Mouse (Mus musculus): ENCODE measurements around the gene Fam102a. TPM values are rescaled to one million over a fixed set of nuclear protein-coding genes. Genes with fewer than 3 reads are reported as not detected.

Gene Fam102a
- polyA plus RNA-seq, 1 experiment from 2014 or later = 5.9 TPM

DNA sequence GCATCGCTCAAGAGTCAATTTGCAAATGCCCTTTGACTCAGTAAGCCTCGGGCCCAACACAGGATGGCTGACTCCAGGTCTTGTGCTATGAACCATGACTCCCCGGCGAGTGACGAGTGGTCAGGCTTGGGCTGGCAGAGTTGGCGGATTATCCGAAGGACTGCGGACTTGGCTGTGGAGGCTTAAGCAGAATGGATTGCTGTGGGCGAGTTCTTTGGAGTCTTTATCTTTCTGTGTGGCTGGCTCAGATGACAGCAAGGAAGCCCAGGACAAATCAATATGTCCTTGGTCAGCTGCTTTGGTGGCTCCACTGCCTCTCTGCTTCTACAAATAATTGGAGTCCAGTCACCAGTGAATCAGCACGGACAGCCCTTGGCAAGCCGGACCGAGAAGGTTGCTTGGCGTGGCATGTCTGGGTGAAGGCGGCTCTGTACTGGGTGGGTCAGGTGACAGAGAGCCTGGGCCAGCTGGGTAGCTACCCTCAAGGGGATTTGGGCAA, 7.6 kb upstream of the Fam102a start:
- no peaks in the 10 kb centered on the region for H3K36me3 ChIP-seq (ENCODE audit: control insufficient read depth, insufficient read depth, low read length)
- H3K27me3 ChIP-seq (ENCODE audit: control insufficient read depth, insufficient read depth, low read depth, low read length) = no peaks in the 10 kb centered on the region
- H3K4me2 ChIP-seq (ENCODE audit: low read length) = no peak overlapping the region
- no peaks in the 10 kb centered on the region for H3K9me3 ChIP-seq (replicated peaks; ENCODE audit: control insufficient read depth, low read length, poor library complexity, severe bottlenecking)
- H3K9ac ChIP-seq (ENCODE audit: low read depth, low read length) = no peak overlapping the region
- no peak overlapping the region for H3K4me3 ChIP-seq (ENCODE audit: low read depth, low read length)
- no peak for ATAC-seq
- H3K27ac ChIP-seq (ENCODE audit: low read length) = no peak overlapping the region
- no peaks in the 10 kb centered on the region for H3K4me1 ChIP-seq (ENCODE audit: control insufficient read depth, insufficient read depth, low read length)
- WGBS = 53% methylated on average over 14 of the region's 14 CpGs

DNA sequence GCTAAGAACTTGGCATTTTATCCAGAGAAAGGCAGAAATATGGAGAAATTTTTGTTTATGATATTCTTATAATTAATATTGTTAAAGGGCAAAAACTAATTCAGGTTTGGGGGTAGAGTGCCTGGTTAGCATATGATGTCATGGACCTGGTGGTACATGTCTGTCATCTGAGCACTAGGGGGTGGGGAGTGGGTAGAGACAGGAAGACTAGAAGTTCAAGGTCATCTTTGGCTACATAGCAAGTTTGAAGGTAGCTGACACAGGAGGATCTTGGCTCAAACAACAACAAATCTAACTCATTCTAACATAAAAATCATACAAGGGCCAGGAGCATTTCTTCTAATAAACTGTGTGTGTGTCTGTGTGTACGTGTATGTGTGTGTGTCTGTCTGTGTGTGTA, 6.8 kb upstream of the Fam102a start:
- 82% methylated on average over 1 of the region's 1 CpGs for WGBS
- Histone ChIP-seq H3K36me3 (ENCODE audit: control insufficient read depth, insufficient read depth, low read length) (no peaks in the 10 kb centered on the region), H3K27me3 (ENCODE audit: control insufficient read depth, insufficient read depth, low read depth, low read length) (no peaks in the 10 kb centered on the region)

DNA sequence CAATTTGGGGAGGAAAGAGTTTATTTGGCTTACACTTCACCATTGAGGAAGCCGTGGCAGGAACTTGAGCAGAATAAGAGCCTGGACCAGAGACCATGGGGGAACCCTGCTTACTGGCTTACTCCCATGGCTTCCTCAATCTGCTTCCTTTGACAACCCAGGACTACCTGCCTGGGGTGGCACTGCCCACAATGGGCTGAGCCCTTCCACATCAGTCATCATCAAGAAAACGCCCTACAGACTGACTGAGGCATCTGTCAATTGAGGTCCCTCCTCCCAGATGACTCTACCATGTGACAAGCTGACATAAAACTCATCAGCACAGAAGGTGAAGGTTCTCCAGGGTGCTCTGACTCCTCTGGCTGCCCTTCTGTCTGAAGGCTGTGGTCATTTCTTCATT, 4.7 kb upstream of the Fam102a start:
- H3K9ac ChIP-seq (ENCODE audit: low read depth, low read length) = no peak overlapping the region
- H3K4me2 ChIP-seq (ENCODE audit: low read length) = no peak overlapping the region
- ATAC-seq = no peak
- H3K27ac ChIP-seq (ENCODE audit: low read length) = no peak overlapping the region
- H3K36me3 ChIP-seq (ENCODE audit: control insufficient read depth, insufficient read depth, low read length) = no peaks in the 10 kb centered on the region
- WGBS = 87% methylated on average over 2 of the region's 2 CpGs
- no peaks in the 10 kb centered on the region for H3K9me3 ChIP-seq (replicated peaks; ENCODE audit: control insufficient read depth, low read length, poor library complexity, severe bottlenecking)
- no peak overlapping the region for H3K4me3 ChIP-seq (ENCODE audit: low read depth, low read length)
- peaks cover 7% of the 10 kb centered on the region for H3K4me1 ChIP-seq (ENCODE audit: control insufficient read depth, insufficient read depth, low read length)
- no peaks in the 10 kb centered on the region for H3K27me3 ChIP-seq (ENCODE audit: control insufficient read depth, insufficient read depth, low read depth, low read length)

More for the DNA sequence above, 6.8 kb upstream of the Fam102a start:
- Histone ChIP-seq H3K9me3 (replicated peaks; ENCODE audit: control insufficient read depth, low read length, poor library complexity, severe bottlenecking) (no peaks in the 10 kb centered on the region), H3K4me3 (ENCODE audit: low read depth, low read length) (no peak overlapping the region), H3K27ac (ENCODE audit: low read length) (no peak overlapping the region), H3K4me1 (ENCODE audit: control insufficient read depth, insufficient read depth, low read length) (no peaks in the 10 kb centered on the region), H3K4me2 (ENCODE audit: low read length) (no peak overlapping the region), H3K9ac (ENCODE audit: low read depth, low read length) (no peak overlapping the region)
- no peak for ATAC-seq

DNA sequence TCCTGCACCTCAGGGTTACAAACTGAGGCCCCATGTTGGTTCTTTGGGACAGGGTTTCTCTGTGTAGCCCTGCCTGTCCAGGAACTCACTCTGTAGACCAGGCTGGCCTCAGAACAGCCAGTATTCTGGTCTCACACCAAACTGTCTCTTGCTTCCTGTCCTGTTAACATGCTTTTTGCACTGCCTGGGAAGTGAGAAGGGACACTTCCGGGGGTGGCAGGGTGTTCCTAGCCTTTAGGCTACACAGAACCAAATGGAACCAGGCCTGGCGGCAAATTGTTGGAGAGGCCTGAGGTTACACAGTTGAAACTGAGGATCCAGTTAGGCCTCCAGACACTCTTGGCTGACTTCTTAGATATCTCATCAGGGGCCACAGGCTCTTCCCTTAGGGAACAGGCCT, 2.0 kb upstream of the Fam102a start:
- ATAC-seq = no peak
- Histone ChIP-seq H3K27ac (ENCODE audit: low read length) (no peak overlapping the region), H3K36me3 (ENCODE audit: control insufficient read depth, insufficient read depth, low read length) (no peaks in the 10 kb centered on the region), H3K27me3 (ENCODE audit: control insufficient read depth, insufficient read depth, low read depth, low read length) (no peaks in the 10 kb centered on the region), H3K4me2 (ENCODE audit: low read length) (no peak overlapping the region), H3K4me3 (ENCODE audit: low read depth, low read length) (no peak overlapping the region), H3K9me3 (replicated peaks; ENCODE audit: control insufficient read depth, low read length, poor library complexity, severe bottlenecking) (no peaks in the 10 kb centered on the region), H3K4me1 (ENCODE audit: control insufficient read depth, insufficient read depth, low read length) (peaks cover 27% of the 10 kb centered on the region), H3K9ac (ENCODE audit: low read depth, low read length) (0 out of 2 replicates have a peak overlapping the region, but pooled peaks have one; percentile 16)
- WGBS = 91% methylated on average over 2 of the region's 2 CpGs

- Histone ChIP-seq H3K4me3 (ENCODE audit: low read depth, low read length) (peak overlapping the region; percentile 83), H3K36me3 (ENCODE audit: control insufficient read depth, insufficient read depth, low read length) (no peaks in the 10 kb centered on the region), H3K9me3 (replicated peaks; ENCODE audit: control insufficient read depth, low read length, poor library complexity, severe bottlenecking) (no peaks in the 10 kb centered on the region), H3K4me1 (ENCODE audit: control insufficient read depth, insufficient read depth, low read length) (peaks cover 38% of the 10 kb centered on the region), H3K4me2 (ENCODE audit: low read length) (peak overlapping the region; percentile 78), H3K27me3 (ENCODE audit: control insufficient read depth, insufficient read depth, low read depth, low read length) (no peaks in the 10 kb centered on the region), H3K27ac (ENCODE audit: low read length) (peak overlapping the region; percentile 81), H3K9ac (ENCODE audit: low read depth, low read length) (peak overlapping the region; percentile 58)
- no peak for ATAC-seq
- WGBS = 12% methylated on average over 13 of the region's 13 CpGs
Observed at GRCm38 (mm10) chr2:32534061-32534732, 935 bp upstream of the Fam102a start.

GRCm38 (mm10) chr2:32535501-32535991, 414 bp downstream of the Fam102a start:
- WGBS = under 1% methylated on average over 55 of the region's 56 CpGs
- Histone ChIP-seq H3K9me3 (replicated peaks; ENCODE audit: control insufficient read depth, low read length, poor library complexity, severe bottlenecking) (no peaks in the 10 kb centered on the region), H3K4me2 (ENCODE audit: low read length) (peak overlapping the region; percentile 88), H3K27ac (ENCODE audit: low read length) (peak overlapping the region; percentile 93), H3K9ac (ENCODE audit: low read depth, low read length) (peak overlapping the region; percentile 95), H3K4me1 (ENCODE audit: control insufficient read depth, insufficient read depth, low read length) (peaks cover 38% of the 10 kb centered on the region), H3K36me3 (ENCODE audit: control insufficient read depth, insufficient read depth, low read length) (no peaks in the 10 kb centered on the region), H3K4me3 (ENCODE audit: low read depth, low read length) (peak overlapping the region; percentile 83), H3K27me3 (ENCODE audit: control insufficient read depth, insufficient read depth, low read depth, low read length) (no peaks in the 10 kb centered on the region)
- ATAC-seq = peak; percentile 52

GRCm38 (mm10) chr2:32536086-32536633, 1.0 kb downstream of the Fam102a start:
- Histone ChIP-seq H3K4me1 (ENCODE audit: control insufficient read depth, insufficient read depth, low read length) (peaks cover 38% of the 10 kb centered on the region), H3K4me3 (ENCODE audit: low read depth, low read length) (peak overlapping the region; percentile 83), H3K36me3 (ENCODE audit: control insufficient read depth, insufficient read depth, low read length) (no peaks in the 10 kb centered on the region), H3K27ac (ENCODE audit: low read length) (peak overlapping the region; percentile 62), H3K27me3 (ENCODE audit: control insufficient read depth, insufficient read depth, low read depth, low read length) (no peaks in the 10 kb centered on the region), H3K4me2 (ENCODE audit: low read length) (peak overlapping the region; percentile 88), H3K9ac (ENCODE audit: low read depth, low read length) (peak overlapping the region; percentile 95), H3K9me3 (replicated peaks; ENCODE audit: control insufficient read depth, low read length, poor library complexity, severe bottlenecking) (no peaks in the 10 kb centered on the region)
- ATAC-seq = no peak
- 1% methylated on average over 14 of the region's 14 CpGs for WGBS

DNA sequence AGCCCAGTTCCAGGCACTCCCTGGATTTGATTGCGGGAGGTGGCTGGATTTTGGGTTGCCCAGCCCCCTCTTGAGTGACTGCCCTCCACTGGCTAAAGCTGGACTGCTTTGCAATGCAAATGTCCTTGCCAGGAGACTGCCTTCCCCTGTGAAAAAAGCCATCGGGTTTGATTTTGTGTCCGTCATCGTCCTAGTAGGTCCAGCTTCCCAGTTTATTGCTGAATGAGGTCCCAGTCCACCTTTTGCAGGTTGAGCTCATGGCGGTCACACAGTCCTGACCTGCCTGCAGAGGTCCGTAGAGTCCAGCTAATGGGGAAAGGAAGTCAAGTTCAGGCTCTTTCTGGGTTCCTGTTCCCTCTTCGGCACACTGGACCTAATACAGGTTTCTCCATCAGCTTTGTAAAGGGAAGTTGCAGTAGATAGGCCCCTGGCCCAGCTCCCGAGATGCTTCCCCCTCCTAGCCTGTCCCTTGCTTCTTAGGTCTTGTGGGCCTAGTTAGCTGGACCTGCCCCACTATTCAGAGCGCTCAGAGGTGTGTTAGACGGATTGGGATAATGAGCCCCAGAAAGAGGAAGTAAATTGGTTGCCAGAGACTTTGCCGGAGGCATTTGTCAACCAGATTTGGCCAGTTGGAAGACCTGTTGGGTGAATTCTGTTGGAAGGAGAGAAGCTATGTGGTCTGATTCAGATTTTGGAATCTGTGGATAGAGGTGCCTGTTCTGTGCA, 1.7 kb downstream of the Fam102a start:
- WGBS = 2% methylated on average over 11 of the region's 11 CpGs

More for the DNA sequence above, 1.7 kb downstream of the Fam102a start:
- no peaks in the 10 kb centered on the region for H3K36me3 ChIP-seq (ENCODE audit: control insufficient read depth, insufficient read depth, low read length)
- H3K9ac ChIP-seq (ENCODE audit: low read depth, low read length) = peak overlapping the region; percentile 95
- peak overlapping the region; percentile 88 for H3K4me2 ChIP-seq (ENCODE audit: low read length)
- no peak for ATAC-seq
- peak overlapping the region; percentile 83 for H3K4me3 ChIP-seq (ENCODE audit: low read depth, low read length)
- peak overlapping the region; percentile 62 for H3K27ac ChIP-seq (ENCODE audit: low read length)
- H3K9me3 ChIP-seq (replicated peaks; ENCODE audit: control insufficient read depth, low read length, poor library complexity, severe bottlenecking) = no peaks in the 10 kb centered on the region
- peaks cover 38% of the 10 kb centered on the region for H3K4me1 ChIP-seq (ENCODE audit: control insufficient read depth, insufficient read depth, low read length)
- no peaks in the 10 kb centered on the region for H3K27me3 ChIP-seq (ENCODE audit: control insufficient read depth, insufficient read depth, low read depth, low read length)

Data from midbrain, embryonic 16.5 days (tissue).